Mouse (Mus musculus): ENCODE results near the gene Nprl2. TPM values are rescaled to one million over a fixed set of nuclear protein-coding genes. Genes with fewer than 3 reads are reported as not detected.
"Not testable (repeated sequence)": the region's sequence is repeated elsewhere in the genome, so short reads cannot be mapped to it uniquely, and the experiment has no call there.

Nprl2 gene
- polyA plus RNA-seq, 1 experiment from 2014 or later, result 34.8 TPM

DNA sequence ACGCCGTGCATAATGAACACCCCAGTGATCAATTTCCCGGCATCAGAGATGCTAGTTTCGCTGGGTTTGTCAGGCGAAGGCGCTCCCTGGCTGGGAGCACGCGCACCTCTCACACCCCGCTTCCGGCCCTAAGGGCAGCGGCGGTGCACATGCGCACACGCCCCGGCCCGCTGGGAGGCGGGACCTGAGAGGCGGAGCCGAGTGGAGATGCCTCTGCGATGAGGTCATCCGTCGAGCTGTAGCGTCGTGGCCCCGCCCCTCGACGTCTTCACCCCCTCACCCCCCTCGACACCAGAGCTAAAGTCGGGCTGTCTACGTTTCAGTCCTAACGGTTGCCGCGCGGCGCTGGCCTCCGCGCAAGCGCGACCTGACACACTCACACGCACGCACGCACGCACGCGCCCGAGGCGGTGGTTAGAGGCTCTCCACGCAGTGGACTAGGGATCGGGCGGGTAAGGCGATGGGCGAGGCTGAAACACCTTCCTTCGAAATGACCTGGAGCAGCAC lies 12.3 kb downstream of the Nprl2 start:
- DNase-seq (ENCODE audit: low spot score), result peak; percentile 93
- WGBS, result under 1% methylated on average over 53 of the region's 53 CpGs
- Histone ChIP-seq H3K9ac (ENCODE audit: low read length) (peak overlapping the region; percentile 66), H3K9me3 (ENCODE audit: control insufficient read depth, low read length) (no peaks in the 10 kb centered on the region), H3K4me1 (replicated peaks; ENCODE audit: control insufficient read depth, insufficient read depth, low read length) (peaks cover 42% of the 10 kb centered on the region), H3K4me2 (ENCODE audit: low read length) (peak overlapping the region; percentile 98), H3K36me3 (ENCODE audit: control insufficient read depth, insufficient read depth, low read length) (peaks cover 28% of the 10 kb centered on the region), H3K27ac (ENCODE audit: low read depth) (peak overlapping the region; percentile 95), H3K4me3 (ENCODE audit: low read depth, low read length) (peak overlapping the region; percentile 57), H3K27me3 (replicated peaks; ENCODE audit: control insufficient read depth, insufficient read depth, low read length) (no peaks in the 10 kb centered on the region)
- ATAC-seq (replicated peaks; ENCODE audit: low FRiP score, low TSS enrichment, low read depth), result peak; percentile 89

DNA sequence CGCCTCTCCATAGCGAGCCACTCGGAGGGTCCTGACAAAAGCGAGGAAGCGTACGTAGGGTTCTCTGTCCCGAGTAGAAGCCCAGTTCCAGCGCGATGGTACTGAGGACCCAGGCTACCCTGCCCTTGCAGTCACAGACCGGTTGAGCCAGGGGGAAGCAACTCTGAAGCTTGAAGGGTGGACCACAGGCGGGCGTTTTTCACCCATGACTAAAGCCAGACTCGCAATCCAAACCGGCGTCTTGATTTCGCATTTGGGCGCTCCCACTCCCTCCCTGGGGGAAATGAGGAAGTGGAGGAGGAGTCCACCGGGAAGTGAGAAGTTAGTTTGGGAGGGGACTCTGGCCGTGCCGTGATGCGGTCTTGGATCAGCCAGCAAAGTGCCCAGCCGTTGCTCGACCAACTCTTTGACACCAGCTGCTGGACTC lies 13.0 kb downstream of the Nprl2 start:
- H3K4me3 ChIP-seq (ENCODE audit: low read depth, low read length), result peak overlapping the region; percentile 57
- H3K4me1 ChIP-seq (replicated peaks; ENCODE audit: control insufficient read depth, insufficient read depth, low read length), result peaks cover 42% of the 10 kb centered on the region
- H3K4me2 ChIP-seq (ENCODE audit: low read length), result peak overlapping the region; percentile 83
- no peaks in the 10 kb centered on the region for H3K27me3 ChIP-seq (replicated peaks; ENCODE audit: control insufficient read depth, insufficient read depth, low read length)
- peaks cover 35% of the 10 kb centered on the region for H3K36me3 ChIP-seq (ENCODE audit: control insufficient read depth, insufficient read depth, low read length)
- ATAC-seq (replicated peaks; ENCODE audit: low FRiP score, low TSS enrichment, low read depth) (peak; percentile 26; the same call in 1 of the 2 replicates), DNase-seq (ENCODE audit: low spot score) (peak; percentile 83)
- no peaks in the 10 kb centered on the region for H3K9me3 ChIP-seq (ENCODE audit: control insufficient read depth, low read length)
- 0% methylated on average over 22 of the region's 23 CpGs for WGBS
- peak overlapping the region; percentile 95 for H3K27ac ChIP-seq (ENCODE audit: low read depth)
- H3K9ac ChIP-seq (ENCODE audit: low read length), result peak overlapping the region; percentile 66

DNA sequence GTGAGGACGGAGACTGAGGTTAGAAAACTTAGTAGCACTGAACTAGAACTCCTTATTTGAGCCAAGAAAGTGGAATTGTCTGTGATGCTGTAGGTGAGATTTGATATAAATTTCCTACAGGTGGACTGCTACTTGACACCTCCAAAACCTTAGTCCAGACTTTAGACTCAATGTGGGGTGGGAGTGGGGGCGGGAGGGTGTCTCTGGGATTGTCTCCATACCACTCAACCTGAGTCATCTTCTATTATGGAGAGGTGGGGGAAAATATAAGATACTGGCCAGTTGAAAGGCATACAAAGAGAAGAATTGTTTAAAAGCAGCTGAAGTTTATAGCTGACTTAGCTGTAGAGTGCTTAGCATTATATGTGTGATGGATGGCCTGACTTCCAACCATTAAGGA lies 13.7 kb downstream of the Nprl2 start:
- DNase-seq (ENCODE audit: low spot score) (no peak), ATAC-seq (replicated peaks; ENCODE audit: low FRiP score, low TSS enrichment, low read depth) (no peak)
- Histone ChIP-seq H3K36me3 (ENCODE audit: control insufficient read depth, insufficient read depth, low read length) (peaks cover 41% of the 10 kb centered on the region), H3K4me1 (replicated peaks; ENCODE audit: control insufficient read depth, insufficient read depth, low read length) (peaks cover 40% of the 10 kb centered on the region), H3K9ac (ENCODE audit: low read length) (peak overlapping the region; percentile 66), H3K27me3 (replicated peaks; ENCODE audit: control insufficient read depth, insufficient read depth, low read length) (no peaks in the 10 kb centered on the region), H3K27ac (ENCODE audit: low read depth) (peak overlapping the region; percentile 95; the same call in 1 of the 2 replicates), H3K4me2 (ENCODE audit: low read length) (peak overlapping the region; percentile 83), H3K4me3 (ENCODE audit: low read depth, low read length) (peak overlapping the region; percentile 57), H3K9me3 (ENCODE audit: control insufficient read depth, low read length) (no peaks in the 10 kb centered on the region)
- WGBS, result 34% methylated on average over 2 of the region's 2 CpGs

DNA sequence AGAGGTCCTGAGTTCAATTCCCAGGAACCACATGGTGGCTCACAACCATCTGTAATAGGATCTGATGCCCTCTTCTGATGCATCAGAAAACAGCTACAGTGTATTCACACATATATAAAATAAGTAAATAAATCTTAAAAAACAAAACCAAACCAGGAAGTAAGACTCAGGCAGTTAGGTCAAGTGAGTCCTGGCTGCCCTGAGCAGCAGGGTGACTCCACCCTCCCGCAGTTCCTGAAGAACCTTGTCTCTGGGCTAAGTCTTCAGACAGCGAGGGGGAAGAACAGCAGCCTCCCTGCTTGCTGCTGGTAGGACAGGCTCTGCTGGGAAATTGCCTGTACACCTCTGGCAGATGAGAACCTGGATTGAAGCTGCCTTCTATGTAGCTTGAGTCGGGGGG lies 14.3 kb downstream of the Nprl2 start:
- peak overlapping the region; percentile 83 for H3K4me2 ChIP-seq (ENCODE audit: low read length)
- peaks cover 48% of the 10 kb centered on the region for H3K36me3 ChIP-seq (ENCODE audit: control insufficient read depth, insufficient read depth, low read length)
- ATAC-seq (replicated peaks; ENCODE audit: low FRiP score, low TSS enrichment, low read depth) (no peak), DNase-seq (ENCODE audit: low spot score) (no peak)
- H3K9me3 ChIP-seq (ENCODE audit: control insufficient read depth, low read length), result no peaks in the 10 kb centered on the region
- no peaks in the 10 kb centered on the region for H3K27me3 ChIP-seq (replicated peaks; ENCODE audit: control insufficient read depth, insufficient read depth, low read length)
- H3K4me3 ChIP-seq (ENCODE audit: low read depth, low read length), result peak overlapping the region; percentile 57; the same call in 1 of the 2 replicates
- H3K9ac ChIP-seq (ENCODE audit: low read length), result peak overlapping the region; percentile 30; the same call in 1 of the 2 replicates
- H3K4me1 ChIP-seq (replicated peaks; ENCODE audit: control insufficient read depth, insufficient read depth, low read length), result peaks cover 34% of the 10 kb centered on the region
- 68% methylated on average over 3 of the region's 3 CpGs for WGBS
- H3K27ac ChIP-seq (ENCODE audit: low read depth), result no peak overlapping the region

DNA sequence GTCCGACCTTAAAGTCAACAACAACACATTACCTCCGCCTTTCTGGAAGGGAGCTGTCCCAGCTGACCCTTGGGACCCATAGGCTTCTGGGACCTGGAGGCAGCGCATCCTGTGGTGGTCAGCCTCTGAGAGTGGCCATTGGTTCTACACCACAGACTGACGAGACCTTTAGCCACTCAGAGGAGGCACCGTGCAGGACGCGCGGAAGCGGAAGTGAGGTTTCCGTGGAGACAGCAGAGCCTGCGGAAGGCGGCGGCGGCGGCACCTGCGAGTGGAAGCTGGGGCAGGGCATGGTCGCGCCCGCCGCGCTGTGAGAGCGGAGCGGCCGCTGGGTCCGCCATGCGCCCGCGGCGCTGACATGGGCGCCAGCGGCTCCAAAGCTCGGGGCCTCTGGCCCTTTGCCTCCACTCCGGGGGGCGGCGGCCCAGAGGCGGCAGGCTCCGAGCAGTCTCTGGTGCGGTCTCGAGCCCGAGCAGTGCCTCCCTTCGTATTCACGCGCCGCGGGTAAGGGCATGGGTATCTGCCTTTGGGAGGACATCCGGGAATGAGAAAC lies 21.1 kb downstream of the Nprl2 start, which contains the start of gene Tusc2:
Tusc2 (plus strand) TSS at position 227 of the 553 bp plus-strand sequence.
- Histone ChIP-seq H3K9me3 (ENCODE audit: control insufficient read depth, low read length) (no peaks in the 10 kb centered on the region), H3K9ac (ENCODE audit: low read length) (peak within 1 kb of the TSS; percentile 67), H3K27ac (ENCODE audit: low read depth) (peak within 1 kb of the TSS; percentile 6; the same call in 1 of the 2 replicates), H3K4me3 (ENCODE audit: low read depth, low read length) (peak within 1 kb of the TSS; percentile 83), H3K4me2 (ENCODE audit: low read length) (peak within 1 kb of the TSS; percentile 78), H3K36me3 (ENCODE audit: control insufficient read depth, insufficient read depth, low read length) (peaks cover 52% of the 10 kb centered on the region), H3K27me3 (replicated peaks; ENCODE audit: control insufficient read depth, insufficient read depth, low read length) (no peaks in the 10 kb centered on the region), H3K4me1 (replicated peaks; ENCODE audit: control insufficient read depth, insufficient read depth, low read length) (peaks cover 19% of the 10 kb centered on the region)
- DNase-seq (ENCODE audit: low spot score) (peak; percentile 93), ATAC-seq (replicated peaks; ENCODE audit: low FRiP score, low TSS enrichment, low read depth) (peak; percentile 91)
- WGBS, result under 1% methylated on average over 44 of the region's 46 CpGs

DNA sequence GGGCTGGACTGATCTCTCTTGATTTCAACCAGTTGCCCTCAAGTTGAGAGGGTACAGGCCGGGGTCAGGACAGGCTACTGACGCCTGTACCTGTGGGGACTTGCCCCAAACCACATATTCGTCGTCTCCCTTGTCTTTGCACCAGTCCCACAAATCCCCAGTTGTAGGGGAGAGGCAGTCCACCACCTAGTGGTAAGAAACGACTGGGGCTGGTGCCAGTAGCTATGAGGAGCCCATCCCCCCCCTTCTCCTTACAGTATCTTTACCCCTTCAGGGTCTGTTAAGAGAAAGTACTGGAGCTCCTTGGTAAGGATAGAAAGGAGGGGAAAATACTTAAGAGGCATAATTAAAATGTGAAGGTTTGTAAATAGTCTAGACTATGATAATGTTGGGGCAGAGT lies 23.5 kb downstream of the Nprl2 start:
- H3K9me3 ChIP-seq (ENCODE audit: control insufficient read depth, low read length); H3K9ac ChIP-seq (ENCODE audit: low read length); H3K4me3 ChIP-seq (ENCODE audit: low read depth, low read length); H3K27ac ChIP-seq (ENCODE audit: low read depth); DNase-seq (ENCODE audit: low spot score); H3K4me2 ChIP-seq (ENCODE audit: low read length); ATAC-seq (replicated peaks; ENCODE audit: low FRiP score, low TSS enrichment, low read depth); H3K27me3 ChIP-seq (replicated peaks; ENCODE audit: control insufficient read depth, insufficient read depth, low read length): not testable (repeated sequence)
- H3K4me1 ChIP-seq (replicated peaks; ENCODE audit: control insufficient read depth, insufficient read depth, low read length), result peaks cover 28% of the 10 kb centered on the region
- H3K36me3 ChIP-seq (ENCODE audit: control insufficient read depth, insufficient read depth, low read length), result peaks cover 29% of the 10 kb centered on the region
- 51% methylated on average over 5 of the region's 5 CpGs for WGBS

DNA sequence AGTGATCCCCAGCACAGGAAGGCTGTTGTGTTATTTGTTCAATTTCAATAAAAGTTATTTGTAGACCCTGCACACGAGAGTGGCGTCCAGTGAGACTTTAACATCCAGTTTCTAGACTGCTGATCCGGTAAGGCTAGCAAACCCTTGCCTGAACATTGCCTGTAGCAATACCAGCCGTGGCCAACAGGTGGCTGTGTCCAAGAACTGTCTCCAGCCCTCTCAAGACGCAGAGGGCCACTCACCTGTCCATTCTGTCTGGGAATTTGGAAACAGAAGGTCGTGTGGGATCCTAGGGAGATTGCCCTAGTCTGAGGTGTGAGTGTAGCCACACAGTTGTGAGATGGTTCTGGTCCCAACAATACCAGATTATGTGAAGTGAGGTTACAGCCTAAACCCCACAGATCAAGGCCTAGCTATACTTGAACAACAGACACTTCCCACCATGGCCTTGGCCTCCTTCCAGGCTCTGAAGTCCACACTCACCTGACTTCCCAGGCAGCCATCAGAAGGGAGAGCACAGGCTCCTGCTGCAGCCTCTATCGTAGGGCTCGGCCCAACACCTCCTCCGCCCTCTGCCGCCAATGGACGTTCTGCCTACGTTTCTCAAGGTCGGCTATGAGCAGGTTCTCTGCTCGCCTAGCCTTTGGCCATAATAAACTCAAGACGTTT lies 24.1 kb downstream of the Nprl2 start:
- Histone ChIP-seq H3K4me2 (ENCODE audit: low read length) (no peak overlapping the region), H3K4me3 (ENCODE audit: low read depth, low read length) (no peak overlapping the region), H3K27me3 (replicated peaks; ENCODE audit: control insufficient read depth, insufficient read depth, low read length) (no peaks in the 10 kb centered on the region), H3K9me3 (ENCODE audit: control insufficient read depth, low read length) (no peaks in the 10 kb centered on the region), H3K4me1 (replicated peaks; ENCODE audit: control insufficient read depth, insufficient read depth, low read length) (peaks cover 34% of the 10 kb centered on the region), H3K27ac (ENCODE audit: low read depth) (no peak overlapping the region; the same call in 1 of the 2 replicates), H3K36me3 (ENCODE audit: control insufficient read depth, insufficient read depth, low read length) (peaks cover 29% of the 10 kb centered on the region), H3K9ac (ENCODE audit: low read length) (no peak overlapping the region)
- 57% methylated on average over 15 of the region's 15 CpGs for WGBS
- DNase-seq (ENCODE audit: low spot score) (peak; percentile 92), ATAC-seq (replicated peaks; ENCODE audit: low FRiP score, low TSS enrichment, low read depth) (no peak)

DNA sequence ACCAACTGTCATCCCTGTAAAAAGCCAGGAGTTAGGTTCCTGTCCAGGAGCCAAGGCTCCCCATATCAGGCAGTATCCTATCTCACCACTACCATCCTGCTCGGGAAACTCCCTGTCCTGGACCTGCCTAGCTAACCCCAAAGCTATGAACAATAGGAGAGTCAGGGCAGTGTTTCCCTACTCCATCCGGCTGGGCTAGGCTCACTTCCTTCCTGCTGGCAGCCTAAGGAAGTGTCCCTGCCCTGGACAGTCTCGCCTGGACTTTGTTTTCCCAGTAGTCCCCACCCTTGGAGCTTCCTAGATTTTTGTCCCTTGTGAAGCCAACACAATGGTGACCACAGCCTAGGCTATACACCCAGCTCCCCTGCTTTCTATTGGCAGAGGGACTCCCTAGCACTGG lies 24.8 kb downstream of the Nprl2 start:
- Histone ChIP-seq H3K36me3 (ENCODE audit: control insufficient read depth, insufficient read depth, low read length) (peaks cover 29% of the 10 kb centered on the region), H3K9ac (ENCODE audit: low read length) (no peak overlapping the region), H3K4me1 (replicated peaks; ENCODE audit: control insufficient read depth, insufficient read depth, low read length) (peaks cover 39% of the 10 kb centered on the region), H3K9me3 (ENCODE audit: control insufficient read depth, low read length) (no peaks in the 10 kb centered on the region), H3K4me2 (ENCODE audit: low read length) (no peak overlapping the region), H3K27me3 (replicated peaks; ENCODE audit: control insufficient read depth, insufficient read depth, low read length) (no peaks in the 10 kb centered on the region), H3K4me3 (ENCODE audit: low read depth, low read length) (no peak overlapping the region), H3K27ac (ENCODE audit: low read depth) (peak overlapping the region; percentile 80; the same call in 1 of the 2 replicates)
- ATAC-seq (replicated peaks; ENCODE audit: low FRiP score, low TSS enrichment, low read depth), result no peak
- DNase-seq (ENCODE audit: low spot score), result no peak
- WGBS, result 64% methylated on average over 3 of the region's 3 CpGs
